Mouse (Mus musculus) adrenal gland, postnatal 14 days (tissue): ENCODE measurements around the gene Braf. TPM values are rescaled to one million over a fixed set of nuclear protein-coding genes. Genes with fewer than 3 reads are reported as not detected.

Source experiments
- DNase-seq: peaks from one replicate; pipeline ENCODE4 v3.0.0; 2021; ENCODE audit warnings: mixed read lengths
- total RNA-seq: library from RNA; stranded (reverse); gene quantifications from 2 replicates; pipeline ENCODE4 v1.2.3, GENCODE M21; 2021

The Braf gene
- total RNA-seq, 1 experiment from 2014 or later, result 30.9 TPM

DNA sequence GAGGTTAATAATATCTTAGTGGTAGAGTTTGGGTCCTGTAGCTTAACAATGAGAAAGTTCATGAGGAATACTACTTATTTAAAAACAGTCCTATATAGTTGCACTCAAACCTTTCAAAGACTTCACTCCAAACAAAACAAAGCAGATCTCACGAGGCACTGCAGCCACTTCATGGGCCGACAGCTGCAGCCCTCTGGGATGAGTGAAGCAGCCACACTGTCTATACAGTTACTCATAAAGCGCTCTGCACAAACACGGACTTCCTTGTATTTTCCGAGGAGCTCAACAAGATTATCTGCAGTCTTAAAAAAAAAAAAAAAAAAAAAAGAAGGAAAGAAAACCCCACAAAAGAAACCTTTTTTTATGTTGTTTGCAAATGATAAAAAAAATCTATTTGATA is 117.9 kb downstream of the Braf start:
- DNase-seq, result no peak

DNA sequence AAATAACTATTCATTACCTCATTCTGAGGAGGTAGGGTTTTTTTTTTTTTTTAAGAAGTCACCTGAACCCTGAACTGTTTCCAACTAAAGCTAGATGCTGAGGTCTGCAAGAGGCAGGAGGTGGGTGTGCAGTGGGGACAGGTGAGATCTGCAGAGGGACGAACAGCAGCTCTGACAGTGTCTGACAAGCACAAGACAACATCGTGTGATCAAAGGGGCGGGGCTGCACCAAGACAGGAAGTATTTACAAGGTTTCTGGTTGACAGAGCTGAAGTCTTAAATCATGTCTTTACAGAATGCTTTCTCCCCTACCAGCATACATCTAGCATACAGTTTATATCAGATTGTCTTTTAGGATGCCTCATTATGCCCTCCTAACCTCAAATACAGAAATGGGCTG is 118.4 kb downstream of the Braf start:
- DNase-seq, result no peak

- DNase-seq, result no peak
Measured at GRCm38 (mm10) chr6:39606056-39606455, 119.2 kb downstream of the Braf start.

DNA sequence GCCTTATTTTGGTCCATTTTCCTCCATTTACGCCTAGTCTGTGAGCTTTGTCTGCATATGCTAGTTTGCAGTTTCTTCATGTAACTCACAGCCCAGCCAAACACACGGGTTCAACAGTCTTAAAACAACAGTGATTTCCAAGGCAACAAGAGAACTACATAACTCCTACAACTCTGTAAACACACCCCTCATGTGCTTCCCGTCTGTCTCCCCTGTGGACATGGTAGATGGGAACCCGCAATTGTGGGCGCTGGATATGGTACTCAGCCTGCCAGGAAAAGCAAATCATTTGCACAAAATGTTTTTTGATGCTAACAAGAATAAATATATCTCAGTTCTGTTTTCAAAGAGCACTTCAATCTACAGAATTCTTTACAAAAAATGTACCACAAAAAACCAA is 120.7 kb downstream of the Braf start:
- no peak for DNase-seq

DNA sequence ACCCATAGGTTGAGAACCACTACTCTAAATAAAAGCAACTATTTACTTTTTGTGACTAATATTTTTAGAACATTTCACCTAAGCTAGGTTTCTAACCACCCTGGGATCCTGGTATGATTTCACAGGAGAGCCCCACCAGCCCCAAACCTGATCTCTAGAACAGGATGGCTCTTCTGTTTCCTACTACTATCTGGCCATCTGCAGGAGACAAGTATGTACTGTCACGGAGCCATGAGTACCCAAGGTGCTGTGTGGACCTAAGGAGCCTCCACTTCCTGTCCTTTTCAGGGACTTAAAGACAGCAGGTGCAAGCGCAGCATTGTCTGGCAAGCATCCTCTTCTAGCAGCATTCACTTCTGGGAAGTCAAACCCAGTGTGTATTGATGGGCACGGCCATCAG is 123.4 kb downstream of the Braf start:
- DNase-seq, result no peak

GRCm38 (mm10) chr6:39600851-39601250 is 124.4 kb downstream of the Braf start:
- DNase-seq, result no peak

DNA sequence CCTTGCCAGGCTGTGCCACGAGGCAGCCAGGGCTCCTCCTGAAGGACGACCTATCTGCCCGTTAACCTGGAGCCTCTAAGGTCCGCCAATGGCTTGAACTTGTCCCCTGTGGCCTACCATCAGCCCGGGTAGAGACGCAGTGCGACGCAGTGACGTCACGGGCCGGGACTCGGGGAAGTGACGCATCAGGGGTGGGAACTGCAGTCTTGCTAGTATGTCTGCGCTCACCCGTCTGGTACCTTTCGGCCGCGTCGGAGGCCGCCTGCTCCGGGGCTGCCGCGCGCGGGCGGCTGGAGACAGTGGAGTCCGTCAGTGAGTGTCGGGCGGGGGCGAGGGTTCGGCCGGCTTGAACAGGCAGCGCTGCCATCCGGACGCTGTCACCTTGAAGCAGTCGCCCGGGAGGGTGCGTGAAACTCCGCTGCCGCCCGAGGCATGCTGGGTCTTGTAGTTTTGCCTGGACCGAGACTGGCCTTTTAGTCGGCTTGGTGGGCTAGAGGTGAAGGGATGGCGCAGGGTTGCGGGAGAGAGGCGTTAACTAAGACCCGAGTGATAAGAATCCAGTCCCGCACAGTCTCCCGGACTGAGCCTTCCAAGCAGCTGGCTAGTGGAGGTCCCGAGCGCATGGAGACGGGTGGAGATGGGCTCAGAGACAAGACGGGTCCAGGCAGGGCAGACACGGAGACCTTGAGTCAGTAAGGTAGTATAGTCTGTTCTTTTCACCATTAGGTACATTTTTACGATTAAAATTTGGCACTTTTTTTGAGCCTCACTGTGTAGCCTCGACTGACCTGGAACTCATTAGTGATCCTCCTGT is 132.7 kb downstream of the Braf start, which contains the start of gene Ndufb2:
TSS of gene Ndufb2 (plus strand) at position 174 of the 814 bp plus-strand sequence.
- peak; percentile 96 for DNase-seq

- no peak for DNase-seq
Measured at GRCm38 (mm10) chr6:39591481-39591880, 133.8 kb downstream of the Braf start.

GRCm38 (mm10) chr6:39585517-39585916 is 139.7 kb downstream of the Braf start, which contains the start of gene Gm42420:
TSS of gene Gm42420 (plus strand) at chr6:39585753.
- DNase-seq, result peak; percentile 21

DNA sequence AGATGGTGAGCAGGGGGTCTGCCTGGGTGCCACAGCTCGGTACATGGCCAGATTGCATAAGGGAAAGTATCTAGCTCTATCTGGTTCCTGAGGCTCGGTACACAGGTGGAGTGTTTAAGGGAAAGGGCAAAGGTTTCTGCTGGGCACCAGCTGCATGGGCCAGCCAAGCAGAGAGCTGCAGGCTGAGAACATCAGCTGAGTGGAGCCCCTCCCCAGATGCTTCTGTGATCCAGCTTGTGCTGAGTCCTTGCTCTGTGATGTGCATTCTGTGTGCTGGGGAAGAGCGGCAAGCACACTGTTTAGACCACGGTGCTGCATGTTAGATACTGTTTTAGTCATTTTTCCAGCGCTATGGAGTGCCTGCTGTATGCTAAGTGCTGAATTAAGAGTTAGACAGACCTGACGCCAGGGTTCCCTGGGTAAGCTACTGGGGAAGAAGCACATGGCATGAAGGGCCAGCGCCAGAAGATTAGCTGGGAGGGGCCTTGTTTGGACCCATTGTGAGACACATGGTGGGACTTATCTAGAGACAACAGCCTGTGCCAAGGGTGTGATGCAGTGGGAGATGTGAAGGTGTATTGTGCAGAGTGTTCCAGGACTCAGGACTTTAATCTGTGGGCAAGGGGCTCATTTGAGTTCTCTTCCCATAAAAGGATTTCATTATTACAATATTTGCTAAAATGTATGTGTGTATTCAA is 144.0 kb downstream of the Braf start:
- DNase-seq, result no peak

DNA sequence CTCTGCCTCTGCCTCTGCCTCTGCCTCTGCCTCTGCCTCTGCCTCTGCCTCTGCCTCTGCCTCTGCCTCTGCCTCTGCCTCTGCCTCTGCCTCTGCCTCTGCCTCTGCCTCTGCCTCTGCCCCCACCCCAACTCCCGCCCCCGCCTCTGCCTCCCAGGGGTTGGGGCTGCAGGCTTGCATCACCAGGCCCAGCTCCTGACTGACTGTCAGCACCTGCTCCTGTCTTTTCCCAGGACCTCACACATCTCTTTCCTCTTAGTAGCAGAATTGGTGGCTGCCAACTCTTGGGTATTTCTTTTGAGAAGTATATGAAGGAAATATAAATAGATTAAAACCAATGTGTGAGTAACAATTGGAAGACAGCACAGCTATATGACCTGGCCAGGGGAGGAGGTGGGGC is 144.7 kb downstream of the Braf start:
- DNase-seq, result no peak

- DNase-seq, result no peak
Measured at GRCm38 (mm10) chr6:39579552-39579951, 145.7 kb downstream of the Braf start.

DNA sequence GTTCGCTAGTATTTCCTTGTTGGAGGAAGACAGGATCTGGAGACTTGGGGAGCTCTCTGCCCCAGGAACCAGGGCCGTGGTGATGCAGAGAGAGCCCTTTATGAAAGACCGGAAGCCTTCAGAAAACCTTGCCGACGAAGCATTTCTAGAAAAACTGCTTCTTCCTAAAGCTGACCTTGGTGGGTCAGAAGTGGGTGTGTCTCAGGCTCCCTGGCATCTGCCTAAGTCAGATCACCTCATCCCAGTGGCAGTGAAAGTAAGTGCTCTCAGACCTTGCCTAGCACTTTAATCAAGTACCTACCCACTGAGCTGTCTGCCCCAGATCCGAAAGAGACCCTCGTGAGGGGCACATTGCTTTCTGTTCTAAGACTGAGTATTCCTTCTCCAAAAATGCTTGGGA is 150.3 kb downstream of the Braf start:
- no peak for DNase-seq

- peak; percentile 64 for DNase-seq
Measured at GRCm38 (mm10) chr6:39574555-39574869, 150.8 kb downstream of the Braf start.

GRCm38 (mm10) chr6:39573791-39574554 is 151.3 kb downstream of the Braf start, which contains the start of gene Adck2:
TSS of gene Adck2 (plus strand) at chr6:39573873.
- DNase-seq, result peak; percentile 91

GRCm38 (mm10) chr6:39570426-39570825 is 154.8 kb downstream of the Braf start:
- peak; percentile 56 for DNase-seq

DNA sequence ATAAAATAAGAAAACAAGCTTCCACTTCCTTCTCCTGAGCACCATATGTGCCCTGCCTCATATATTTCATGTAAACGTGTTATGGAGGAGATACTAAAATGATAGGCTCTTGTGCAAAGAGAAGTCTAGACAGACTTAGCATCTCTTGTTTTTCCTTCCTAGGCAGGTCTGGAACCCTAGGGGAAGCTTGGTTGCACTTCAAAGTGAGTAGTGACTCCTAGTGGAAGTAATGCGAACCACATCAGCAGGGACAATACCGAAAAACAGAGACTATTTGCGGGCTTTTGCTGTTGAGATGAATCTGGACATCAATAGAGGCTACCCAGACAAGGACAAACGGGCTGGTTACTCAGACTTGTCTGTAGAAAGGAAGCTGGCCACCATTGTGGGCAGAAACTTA is 157.7 kb downstream of the Braf start:
- DNase-seq, result peak; percentile 43

GRCm38 (mm10) chr6:39562166-39563015 is 162.9 kb downstream of the Braf start:
- peak; percentile 84 for DNase-seq

GRCm38 (mm10) chr6:39559276-39559939 is 165.9 kb downstream of the Braf start:
- DNase-seq, result no peak

- peak; percentile 87 for DNase-seq
Measured at GRCm38 (mm10) chr6:39557723-39558261, 167.5 kb downstream of the Braf start, which contains the start of gene Dennd2a. TSS of gene Dennd2a (minus strand) at chr6:39557867.
